Mouse (Mus musculus): ENCODE results near the gene Tcte2. TPM values are rescaled to one million over a fixed set of nuclear protein-coding genes. Genes with fewer than 3 reads are reported as not detected.
"Not testable (repeated sequence)": the region's sequence is repeated elsewhere in the genome, so short reads cannot be mapped to it uniquely, and the experiment has no call there.

Gene Tcte2
- polyA plus RNA-seq, 1 experiment from 2014 or later = 2.8 TPM

DNA sequence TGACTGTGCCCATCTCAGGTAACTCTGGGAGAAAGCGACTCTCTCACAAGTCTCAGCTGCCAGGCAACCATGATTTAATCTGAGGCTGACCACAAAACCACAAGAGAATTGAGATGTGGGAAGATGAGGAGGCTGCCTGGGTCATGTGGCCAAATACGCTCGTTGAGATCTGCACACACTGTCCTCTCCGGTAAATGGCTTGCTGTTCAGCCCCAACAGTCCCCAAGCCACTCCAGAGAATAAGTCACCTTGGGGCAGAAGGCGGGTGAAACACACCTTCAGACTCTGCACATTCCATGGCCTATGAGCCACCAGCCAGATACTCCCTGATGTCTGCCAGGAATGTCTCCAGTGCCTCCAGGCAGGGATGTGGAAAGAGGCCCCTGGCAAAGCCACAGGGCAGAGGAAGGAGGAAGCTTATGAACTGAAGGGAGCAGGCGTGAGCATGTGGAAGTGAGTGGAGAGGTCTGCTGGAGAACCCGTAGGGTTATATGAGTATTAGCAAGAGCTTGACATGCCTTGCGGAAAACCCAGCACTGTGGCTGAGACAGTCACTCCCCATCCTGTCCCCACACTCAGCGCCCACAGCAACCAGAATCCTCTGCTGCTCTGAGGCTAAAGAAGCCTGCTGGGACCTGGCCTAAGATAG lies 79.1 kb downstream of the Tcte2 start:
- 57% methylated on average over 9 of the region's 9 CpGs for WGBS
- Histone ChIP-seq H3K9me3 (ENCODE audit: low read length) (no peaks in the 10 kb centered on the region), H3K4me2 (replicated peaks; ENCODE audit: low read depth, low read length) (peak overlapping the region; percentile 34), H3K9ac (replicated peaks; ENCODE audit: low read length) (peak overlapping the region; percentile 50), H3K36me3 (ENCODE audit: insufficient read depth, low read length) (no peaks in the 10 kb centered on the region), H3K4me3 (ENCODE audit: low read length) (peak overlapping the region; percentile 34), H3K4me1 (ENCODE audit: insufficient read depth, low read length) (peaks cover 6% of the 10 kb centered on the region; the same call in 1 of the 2 replicates), H3K27me3 (ENCODE audit: insufficient read depth, low read length) (no peaks in the 10 kb centered on the region), H3K27ac (ENCODE audit: low read length) (peak overlapping the region; percentile 86)
- peak; percentile 14; the same call in 1 of the 2 replicates for ATAC-seq (ENCODE audit: low FRiP score, low TSS enrichment)

DNA sequence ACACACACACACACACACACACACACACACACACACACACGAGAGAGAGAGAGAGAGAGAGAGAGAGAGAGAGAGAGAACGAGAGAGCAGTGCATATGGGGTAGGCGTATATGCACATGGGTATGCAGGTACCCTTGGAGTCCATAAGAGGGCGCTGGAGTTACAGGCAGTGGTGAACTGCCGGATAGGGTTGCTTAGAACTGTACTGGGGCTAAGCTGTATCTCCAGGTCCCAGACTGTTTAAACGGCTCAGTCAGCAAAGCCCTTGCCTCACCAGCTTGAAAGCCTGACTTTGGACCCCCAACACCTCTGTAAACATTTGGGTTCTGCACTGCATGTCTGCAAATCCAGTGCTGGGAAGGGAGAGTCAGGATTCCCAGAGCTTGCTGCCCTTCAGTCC lies 79.9 kb downstream of the Tcte2 start:
- Histone ChIP-seq H3K4me1 (ENCODE audit: insufficient read depth, low read length) (peaks cover 6% of the 10 kb centered on the region; the same call in 1 of the 2 replicates), H3K4me3 (ENCODE audit: low read length) (no peak overlapping the region), H3K36me3 (ENCODE audit: insufficient read depth, low read length) (no peaks in the 10 kb centered on the region), H3K27ac (ENCODE audit: low read length) (no peak overlapping the region), H3K9me3 (ENCODE audit: low read length) (no peaks in the 10 kb centered on the region), H3K9ac (replicated peaks; ENCODE audit: low read length) (no peak overlapping the region), H3K4me2 (replicated peaks; ENCODE audit: low read depth, low read length) (no peak overlapping the region), H3K27me3 (ENCODE audit: insufficient read depth, low read length) (no peaks in the 10 kb centered on the region)
- no peak for ATAC-seq (ENCODE audit: low FRiP score, low TSS enrichment)
- WGBS = 94% methylated on average over 4 of the region's 6 CpGs

DNA sequence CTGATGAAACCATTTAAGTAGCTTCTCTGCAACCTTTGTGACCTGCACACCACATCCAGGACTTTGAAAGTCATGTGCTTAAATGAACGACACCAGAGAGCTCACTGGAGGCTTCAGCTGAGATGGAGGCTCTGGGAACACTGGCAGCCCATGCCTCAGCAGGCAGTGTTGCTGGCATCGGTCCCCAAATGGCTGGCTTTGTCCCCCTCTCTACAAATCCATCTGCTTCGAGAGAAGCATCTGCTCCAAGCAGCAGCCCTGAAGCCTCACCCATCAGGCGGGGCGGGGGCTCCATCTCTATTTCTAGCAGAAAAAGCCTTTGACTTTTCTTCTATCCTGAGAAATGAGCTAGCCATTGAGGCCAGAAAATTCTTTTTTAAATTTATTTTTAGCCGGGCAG lies 80.5 kb downstream of the Tcte2 start:
- no peak overlapping the region for H3K4me3 ChIP-seq (ENCODE audit: low read length)
- no peak overlapping the region for H3K4me2 ChIP-seq (replicated peaks; ENCODE audit: low read depth, low read length)
- no peak for ATAC-seq (ENCODE audit: low FRiP score, low TSS enrichment)
- H3K9me3 ChIP-seq (ENCODE audit: low read length) = no peaks in the 10 kb centered on the region
- H3K27me3 ChIP-seq (ENCODE audit: insufficient read depth, low read length) = no peaks in the 10 kb centered on the region
- no peak overlapping the region for H3K27ac ChIP-seq (ENCODE audit: low read length)
- WGBS = 86% methylated on average over 6 of the region's 6 CpGs
- H3K9ac ChIP-seq (replicated peaks; ENCODE audit: low read length) = no peak overlapping the region
- peaks cover 6% of the 10 kb centered on the region; the same call in 1 of the 2 replicates for H3K4me1 ChIP-seq (ENCODE audit: insufficient read depth, low read length)
- no peaks in the 10 kb centered on the region for H3K36me3 ChIP-seq (ENCODE audit: insufficient read depth, low read length)

DNA sequence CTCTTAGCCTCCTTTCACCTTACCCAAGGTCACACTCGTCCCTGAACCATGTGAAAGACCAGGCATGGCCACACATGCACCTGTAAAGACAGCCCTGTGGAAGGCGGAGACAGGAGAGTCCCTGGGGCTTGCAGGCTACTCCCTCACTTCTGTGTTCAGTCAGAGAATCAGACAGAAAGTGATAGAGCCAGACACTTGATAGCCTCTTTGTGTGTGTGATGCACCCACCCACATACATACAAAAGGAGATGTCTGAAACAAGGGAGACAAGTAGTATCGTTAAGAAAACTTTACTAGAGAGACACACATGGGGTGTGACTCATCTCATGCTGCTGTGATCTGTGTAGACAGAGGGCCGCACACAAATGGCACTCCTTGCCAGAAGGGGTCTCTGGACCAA lies 81.3 kb downstream of the Tcte2 start:
- H3K9ac ChIP-seq (replicated peaks; ENCODE audit: low read length) = no peak overlapping the region
- no peaks in the 10 kb centered on the region for H3K9me3 ChIP-seq (ENCODE audit: low read length)
- H3K36me3 ChIP-seq (ENCODE audit: insufficient read depth, low read length) = no peaks in the 10 kb centered on the region
- ATAC-seq (ENCODE audit: low FRiP score, low TSS enrichment) = no peak
- H3K4me1 ChIP-seq (ENCODE audit: insufficient read depth, low read length) = peaks cover 10% of the 10 kb centered on the region
- H3K4me3 ChIP-seq (ENCODE audit: low read length) = no peak overlapping the region
- 64% methylated on average over 4 of the region's 4 CpGs for WGBS
- no peaks in the 10 kb centered on the region for H3K27me3 ChIP-seq (ENCODE audit: insufficient read depth, low read length)
- no peak overlapping the region for H3K4me2 ChIP-seq (replicated peaks; ENCODE audit: low read depth, low read length)
- no peak overlapping the region for H3K27ac ChIP-seq (ENCODE audit: low read length)

- H3K9ac ChIP-seq (replicated peaks; ENCODE audit: low read length) = no peak overlapping the region
- no peaks in the 10 kb centered on the region for H3K36me3 ChIP-seq (ENCODE audit: insufficient read depth, low read length)
- H3K4me2 ChIP-seq (replicated peaks; ENCODE audit: low read depth, low read length) = no peak overlapping the region
- H3K4me3 ChIP-seq (ENCODE audit: low read length) = no peak overlapping the region
- peaks cover 10% of the 10 kb centered on the region for H3K4me1 ChIP-seq (ENCODE audit: insufficient read depth, low read length)
- 91% methylated on average over 6 of the region's 6 CpGs for whole genome bisulfite sequencing
- no peak overlapping the region for H3K27ac ChIP-seq (ENCODE audit: low read length)
- no peaks in the 10 kb centered on the region for H3K27me3 ChIP-seq (ENCODE audit: insufficient read depth, low read length)
- no peak for ATAC-seq (ENCODE audit: low FRiP score, low TSS enrichment)
- no peaks in the 10 kb centered on the region for H3K9me3 ChIP-seq (ENCODE audit: low read length)
These were observed 81.9 kb downstream of the Tcte2 start for GRCm38 (mm10) chr17:13679725-13680124.

- H3K9me3 ChIP-seq (ENCODE audit: low read length) = no peaks in the 10 kb centered on the region
- H3K27ac ChIP-seq (ENCODE audit: low read length) = no peak overlapping the region
- 47% methylated on average over 9 of the region's 9 CpGs for WGBS
- H3K36me3 ChIP-seq (ENCODE audit: insufficient read depth, low read length) = no peaks in the 10 kb centered on the region
- H3K4me2 ChIP-seq (replicated peaks; ENCODE audit: low read depth, low read length) = peak overlapping the region; percentile 28; the same call in 1 of the 2 replicates
- H3K9ac ChIP-seq (replicated peaks; ENCODE audit: low read length) = no peak overlapping the region; the same call in 1 of the 2 replicates
- H3K4me3 ChIP-seq (ENCODE audit: low read length) = no peak overlapping the region
- no peak for ATAC-seq (ENCODE audit: low FRiP score, low TSS enrichment)
- peaks cover 5% of the 10 kb centered on the region for H3K4me1 ChIP-seq (ENCODE audit: insufficient read depth, low read length)
- no peaks in the 10 kb centered on the region for H3K27me3 ChIP-seq (ENCODE audit: insufficient read depth, low read length)
These were observed 84.1 kb downstream of the Tcte2 start for GRCm38 (mm10) chr17:13677225-13678148.

DNA sequence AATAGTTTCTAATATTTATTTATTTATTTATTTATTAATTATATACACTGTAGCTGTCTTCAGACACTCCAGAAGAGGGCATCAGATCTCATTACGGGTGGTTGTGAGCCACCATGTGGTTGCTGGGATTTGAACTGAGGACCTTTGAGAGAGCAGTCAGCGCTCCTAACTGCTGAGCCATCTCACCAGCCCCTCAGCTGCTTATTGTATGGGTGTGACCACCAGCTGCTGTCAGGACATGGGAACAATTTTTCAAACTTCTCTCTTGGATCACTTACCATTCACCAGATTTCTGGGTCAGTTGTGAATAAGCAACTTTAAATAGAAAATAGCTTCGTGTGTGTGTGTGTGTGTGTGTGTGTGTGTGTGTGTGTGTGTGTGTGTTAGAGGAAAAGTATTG lies 85.5 kb downstream of the Tcte2 start:
- 93% methylated on average over 3 of the region's 3 CpGs for WGBS
- H3K4me1 ChIP-seq (ENCODE audit: insufficient read depth, low read length); H3K27ac ChIP-seq (ENCODE audit: low read length); H3K36me3 ChIP-seq (ENCODE audit: insufficient read depth, low read length); H3K27me3 ChIP-seq (ENCODE audit: insufficient read depth, low read length); H3K9ac ChIP-seq (replicated peaks; ENCODE audit: low read length); H3K4me3 ChIP-seq (ENCODE audit: low read length); ATAC-seq (ENCODE audit: low FRiP score, low TSS enrichment); H3K9me3 ChIP-seq (ENCODE audit: low read length); H3K4me2 ChIP-seq (replicated peaks; ENCODE audit: low read depth, low read length): not testable (repeated sequence)

- WGBS = 42% methylated on average over 4 of the region's 4 CpGs
- Histone ChIP-seq H3K9ac (replicated peaks; ENCODE audit: low read length) (no peak overlapping the region), H3K4me1 (ENCODE audit: insufficient read depth, low read length) (peaks cover 4% of the 10 kb centered on the region; the same call in 1 of the 2 replicates), H3K27me3 (ENCODE audit: insufficient read depth, low read length) (no peaks in the 10 kb centered on the region), H3K4me2 (replicated peaks; ENCODE audit: low read depth, low read length) (no peak overlapping the region), H3K36me3 (ENCODE audit: insufficient read depth, low read length) (no peaks in the 10 kb centered on the region), H3K9me3 (ENCODE audit: low read length) (no peaks in the 10 kb centered on the region), H3K4me3 (ENCODE audit: low read length) (no peak overlapping the region), H3K27ac (ENCODE audit: low read length) (no peak overlapping the region)
- ATAC-seq (ENCODE audit: low FRiP score, low TSS enrichment) = no peak
These were observed 86.0 kb downstream of the Tcte2 start for GRCm38 (mm10) chr17:13675630-13676029.

GRCm38 (mm10) chr17:13674695-13675306 lies 86.8 kb downstream of the Tcte2 start:
- no peak overlapping the region for H3K27ac ChIP-seq (ENCODE audit: low read length)
- no peak for ATAC-seq (ENCODE audit: low FRiP score, low TSS enrichment)
- no peaks in the 10 kb centered on the region for H3K36me3 ChIP-seq (ENCODE audit: insufficient read depth, low read length)
- 65% methylated on average over 6 of the region's 6 CpGs for WGBS
- peaks cover 8% of the 10 kb centered on the region for H3K4me1 ChIP-seq (ENCODE audit: insufficient read depth, low read length)
- H3K9me3 ChIP-seq (ENCODE audit: low read length) = no peaks in the 10 kb centered on the region
- no peak overlapping the region for H3K4me3 ChIP-seq (ENCODE audit: low read length)
- H3K4me2 ChIP-seq (replicated peaks; ENCODE audit: low read depth, low read length) = no peak overlapping the region
- no peak overlapping the region for H3K9ac ChIP-seq (replicated peaks; ENCODE audit: low read length)
- no peaks in the 10 kb centered on the region for H3K27me3 ChIP-seq (ENCODE audit: insufficient read depth, low read length)
